Mouse (Mus musculus): ENCODE data around the gene Tectb.
"Not testable (repeated sequence)": the region's sequence is repeated elsewhere in the genome, so short reads cannot be mapped to it uniquely, and the experiment has no call there.

Gene Tectb

DNA sequence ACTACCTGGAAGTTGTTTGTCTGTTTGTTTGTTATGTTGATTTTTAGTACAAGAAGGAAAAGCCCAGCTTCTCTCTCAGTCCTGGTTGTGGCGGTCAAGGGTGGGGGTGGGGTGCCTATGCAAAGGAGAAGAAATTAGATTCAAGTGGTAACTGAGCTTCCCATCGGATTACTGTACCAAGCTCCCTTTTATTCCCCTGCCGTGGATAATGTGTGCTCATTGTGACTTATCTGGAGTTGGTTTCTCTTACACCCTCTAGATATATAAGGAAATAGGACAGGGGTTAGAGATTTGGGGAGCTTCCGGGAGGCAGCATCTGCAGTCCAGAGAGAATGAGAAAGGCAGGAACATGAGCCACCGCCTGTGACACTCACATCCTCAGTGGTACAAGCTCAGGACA lies at the start of gene Tectb:
Tectb (plus strand) TSS at position 301 of the 400 bp plus-strand sequence.
- no peak for DNase-seq (ENCODE audit: low read depth)

DNA sequence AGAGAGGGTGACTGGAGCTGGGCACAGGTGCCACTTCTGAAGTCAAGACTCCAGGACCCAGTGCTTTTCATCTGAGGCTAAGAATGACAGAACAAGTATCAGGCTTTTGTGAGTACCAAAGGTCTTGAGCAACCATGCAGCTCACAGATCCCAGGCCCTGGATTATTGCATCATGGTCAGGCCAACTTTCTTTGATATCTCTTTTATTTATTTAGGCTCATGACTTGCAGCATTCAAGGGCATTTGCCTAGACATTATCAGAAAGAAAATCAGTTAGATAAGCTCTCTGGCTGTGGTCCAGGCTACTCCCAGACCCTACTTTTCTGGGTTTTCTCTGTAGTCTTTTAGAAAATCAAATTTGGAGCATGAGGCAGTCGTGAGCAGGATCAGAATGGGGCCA lies 48.8 kb upstream of the Tectb start:
- DNase-seq (ENCODE audit: low read depth) = no peak

DNA sequence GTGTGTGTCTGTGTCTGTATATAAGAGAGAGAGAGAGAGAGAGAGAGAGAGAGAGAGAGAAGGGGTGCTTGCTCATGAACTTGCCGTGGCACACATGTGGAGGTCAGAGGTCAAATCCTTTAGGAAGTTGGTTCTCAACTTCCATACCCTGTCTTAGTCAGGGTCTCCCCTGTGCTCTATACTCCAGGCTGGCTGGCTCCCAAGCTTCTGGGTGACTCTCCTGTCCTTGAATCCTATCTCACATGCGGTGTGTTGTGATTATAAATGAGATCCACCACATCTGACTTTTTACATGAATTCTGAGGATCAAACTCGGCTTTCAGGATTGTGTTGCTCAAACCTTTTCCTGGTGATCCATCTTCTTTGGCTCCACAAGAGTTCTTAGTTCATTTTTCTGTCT lies 48.1 kb upstream of the Tectb start:
- no peak for DNase-seq (ENCODE audit: low read depth)

DNA sequence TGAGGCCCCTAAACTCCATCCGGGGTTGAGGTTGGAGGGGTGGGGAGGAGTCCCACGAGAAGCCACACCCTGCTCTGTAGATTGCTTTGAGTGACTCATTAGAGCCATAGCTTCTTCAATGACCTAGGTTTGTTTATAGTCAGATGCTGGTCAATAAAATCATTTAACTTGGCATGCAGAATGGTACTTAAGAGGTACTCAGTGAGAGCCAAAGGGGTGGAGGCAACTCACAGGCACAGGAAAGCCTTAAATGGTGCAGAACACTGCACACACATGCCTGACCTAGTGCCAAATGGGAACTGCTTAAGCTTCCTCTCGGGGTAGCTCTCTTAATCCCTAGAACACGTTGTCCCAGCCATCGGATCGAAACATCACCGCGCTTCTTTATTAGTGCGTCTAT lies 46.0 kb upstream of the Tectb start:
- DNase-seq (ENCODE audit: low read depth) = no peak

DNA sequence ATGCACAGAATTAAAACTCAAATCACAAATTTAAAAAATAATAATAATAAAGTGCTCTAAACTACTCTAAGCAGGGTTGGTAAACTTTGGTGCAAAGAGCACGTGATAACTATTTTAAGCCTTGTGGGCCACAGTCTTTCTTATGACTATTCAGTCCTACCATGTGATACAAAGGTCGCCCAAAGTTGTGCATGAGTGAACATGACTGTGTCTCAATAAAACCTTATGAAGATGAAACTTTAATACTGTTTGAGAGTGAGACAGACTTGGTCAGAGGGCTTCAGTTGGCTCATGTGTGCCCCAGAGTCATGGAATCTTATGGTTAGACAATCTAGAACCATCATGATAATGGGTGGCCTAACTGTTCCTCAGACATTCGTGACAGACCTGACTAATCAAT lies 44.6 kb upstream of the Tectb start:
- DNase-seq (ENCODE audit: low read depth) = no peak

DNA sequence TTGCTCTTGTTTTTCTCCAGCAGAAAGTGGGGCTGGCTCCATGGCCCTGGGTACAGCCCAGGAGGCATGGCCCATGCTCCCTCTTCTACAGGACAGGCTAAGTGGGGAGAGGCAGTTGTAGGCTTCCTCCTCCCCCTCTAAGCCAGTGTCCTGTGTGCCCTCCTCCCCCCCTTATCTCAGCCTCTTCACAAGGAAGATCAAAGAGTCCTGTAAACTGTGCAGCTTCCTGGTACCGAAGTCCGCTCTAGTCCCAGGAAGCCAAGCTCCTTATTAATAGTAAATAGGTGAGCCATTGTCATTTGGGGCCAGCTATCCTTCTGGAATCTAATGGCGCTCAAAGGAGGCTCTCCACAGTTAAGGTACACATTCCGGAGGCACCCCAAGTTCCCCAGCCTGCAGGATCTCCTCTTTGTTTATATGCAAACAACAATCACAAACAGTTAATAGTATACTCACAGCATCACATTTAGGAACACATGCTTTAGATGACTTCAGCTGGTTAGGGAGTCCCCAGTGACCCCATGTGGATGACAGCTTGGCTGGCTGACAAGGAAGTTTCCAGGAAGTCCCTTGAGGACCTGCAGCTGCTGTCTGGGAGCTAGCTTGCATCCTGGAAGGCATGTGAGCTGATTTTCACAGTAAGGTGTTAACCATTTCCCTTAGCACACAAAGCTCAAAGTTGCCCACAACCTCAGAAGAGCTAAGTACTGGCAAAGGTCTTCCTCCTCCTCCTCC lies 43.7 kb upstream of the Tectb start:
- no peak for DNase-seq (ENCODE audit: low read depth)

DNA sequence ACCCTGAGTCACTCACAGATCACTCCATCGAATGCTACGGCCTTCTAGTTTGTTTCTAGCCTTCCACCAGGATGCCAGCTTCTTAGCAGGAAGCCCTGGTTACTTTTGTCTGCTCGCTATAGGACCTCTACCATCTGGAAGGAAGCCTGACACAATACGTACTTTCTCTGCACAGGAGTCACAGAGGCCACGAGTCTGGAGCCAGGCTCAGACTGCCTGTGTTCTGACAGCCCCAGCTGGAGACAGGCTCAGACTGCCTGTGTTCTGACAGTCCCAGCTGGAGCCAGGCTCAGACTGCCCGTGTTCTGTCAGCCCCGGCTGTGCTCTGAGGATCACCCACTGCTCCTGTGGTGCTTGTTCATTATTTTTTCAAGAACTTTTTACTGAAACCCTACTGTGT lies 42.6 kb upstream of the Tectb start:
- DNase-seq (ENCODE audit: low read depth) = no peak

DNA sequence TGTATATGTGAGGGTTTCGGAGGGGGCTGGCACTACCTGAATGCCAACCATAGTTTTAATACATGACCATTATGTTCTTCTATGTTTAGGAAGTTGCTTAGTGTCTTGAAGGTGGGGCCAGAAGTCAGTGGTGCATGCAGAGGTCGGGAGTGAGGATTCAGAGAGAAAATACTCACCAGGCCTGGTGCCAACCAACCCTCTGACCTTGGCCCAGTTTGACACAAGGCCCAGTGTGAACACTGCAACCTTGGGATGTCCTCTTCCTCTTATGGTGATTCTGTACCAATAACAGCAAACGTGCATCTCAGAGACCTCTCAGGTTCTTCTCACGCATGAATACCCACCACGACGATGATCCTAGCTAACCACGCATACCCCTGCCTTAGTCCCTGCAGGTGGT lies 42.0 kb upstream of the Tectb start:
- DNase-seq (ENCODE audit: low read depth) = no peak

DNA sequence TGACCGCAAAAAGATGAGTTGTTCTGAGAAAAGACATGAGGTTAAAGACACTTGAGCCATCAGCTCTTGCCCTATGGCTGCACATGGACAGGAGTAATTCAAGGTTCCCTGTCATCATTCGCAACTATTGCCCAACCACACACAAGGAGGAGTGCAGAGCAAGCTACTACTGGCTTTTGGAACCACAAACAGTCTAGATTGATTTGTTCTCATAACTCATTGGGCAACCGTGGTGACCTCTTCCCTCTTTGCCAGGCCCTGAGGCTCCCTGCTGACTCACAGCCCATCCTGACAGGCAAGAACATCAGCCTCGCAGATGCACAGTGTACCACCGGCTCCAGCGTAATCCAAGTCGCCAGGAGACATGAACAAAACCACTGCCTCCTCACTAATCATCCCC lies 41.2 kb upstream of the Tectb start:
- no peak for DNase-seq (ENCODE audit: low read depth)

DNA sequence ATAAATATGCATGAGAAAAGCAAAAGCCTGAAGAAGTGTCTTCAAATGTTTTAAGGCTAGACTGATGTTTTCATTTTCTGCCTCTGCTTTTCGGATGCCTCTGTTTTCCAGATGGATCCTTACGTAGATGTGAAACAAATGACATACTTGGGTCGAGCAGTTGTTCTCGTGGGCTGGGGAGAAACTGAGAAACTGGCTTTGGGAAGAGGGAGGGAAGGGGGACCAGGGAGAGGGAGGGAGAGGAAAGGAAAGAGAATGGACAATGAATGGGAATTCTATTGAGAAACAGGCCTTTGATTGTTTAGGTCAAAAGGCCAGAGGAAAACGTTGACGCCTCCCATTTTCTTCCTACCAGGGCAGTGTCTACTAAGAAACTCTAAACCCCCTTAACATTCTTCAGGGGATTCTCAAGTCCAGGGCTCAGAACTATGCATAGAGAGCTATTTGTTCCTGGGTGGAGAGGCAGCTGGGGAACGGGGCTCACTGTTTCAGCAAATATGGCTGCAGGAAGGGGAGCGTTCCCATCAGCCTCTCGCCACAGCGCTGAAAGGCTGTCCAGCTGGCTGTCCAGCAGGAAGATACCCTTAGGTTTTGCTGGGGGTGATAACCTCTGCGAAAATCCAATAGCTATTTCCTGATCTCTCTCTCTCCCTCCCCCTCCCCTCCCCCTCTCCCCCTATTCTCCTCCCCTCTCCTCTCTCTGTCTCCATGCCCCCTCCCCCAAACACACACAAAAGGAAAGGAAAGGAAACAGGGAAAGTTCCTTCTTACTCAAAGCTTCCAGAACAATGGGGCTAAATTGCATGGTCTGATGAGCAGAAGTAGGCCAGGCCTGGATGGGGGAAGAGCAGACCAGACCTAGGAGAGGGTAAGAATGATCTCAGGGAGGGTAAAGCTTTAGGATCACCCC lies 36.9 kb upstream of the Tectb start:
- DNase-seq (ENCODE audit: low read depth) = no peak

DNA sequence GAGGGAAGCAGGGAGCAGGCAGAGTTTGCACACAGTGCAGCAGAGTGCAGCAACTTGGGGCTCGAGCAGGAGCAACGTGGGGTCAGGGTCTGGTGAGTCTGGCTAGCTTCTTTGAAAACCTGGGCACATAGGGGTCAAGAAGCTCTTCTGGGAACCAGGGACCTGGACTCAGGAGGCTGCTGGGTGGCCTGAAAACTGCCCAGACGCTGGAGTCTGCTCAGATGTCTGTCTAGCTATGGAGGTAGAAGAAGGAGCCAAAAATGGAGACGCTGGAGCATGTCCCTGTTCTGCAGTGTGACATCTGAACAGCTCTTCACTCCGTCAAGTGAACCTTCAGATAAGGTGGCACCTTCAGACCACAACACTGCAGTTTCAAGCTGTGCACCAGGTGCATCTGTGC lies 35.8 kb upstream of the Tectb start:
- DNase-seq (ENCODE audit: low read depth) = no peak

DNA sequence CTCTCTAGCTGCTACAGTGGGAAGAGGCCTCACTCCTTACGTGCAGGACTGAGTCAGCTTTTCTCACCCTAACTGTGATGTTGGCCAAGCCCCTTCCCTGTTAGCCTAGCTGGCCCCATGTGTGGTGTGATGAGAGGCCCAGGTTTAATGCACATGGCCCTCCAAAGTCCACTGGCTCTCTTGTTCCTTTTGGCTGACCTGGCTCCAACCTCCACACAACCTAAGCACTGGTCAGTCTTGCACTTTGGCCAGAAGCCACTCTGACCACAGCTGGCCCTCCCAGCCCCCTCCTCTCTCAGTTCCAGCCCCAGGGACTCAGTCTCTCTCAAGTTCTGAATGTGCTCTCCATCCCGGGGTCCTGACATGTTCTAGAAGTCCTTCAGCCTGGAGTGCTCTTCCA lies 35.4 kb upstream of the Tectb start:
- no peak for DNase-seq (ENCODE audit: low read depth)

DNA sequence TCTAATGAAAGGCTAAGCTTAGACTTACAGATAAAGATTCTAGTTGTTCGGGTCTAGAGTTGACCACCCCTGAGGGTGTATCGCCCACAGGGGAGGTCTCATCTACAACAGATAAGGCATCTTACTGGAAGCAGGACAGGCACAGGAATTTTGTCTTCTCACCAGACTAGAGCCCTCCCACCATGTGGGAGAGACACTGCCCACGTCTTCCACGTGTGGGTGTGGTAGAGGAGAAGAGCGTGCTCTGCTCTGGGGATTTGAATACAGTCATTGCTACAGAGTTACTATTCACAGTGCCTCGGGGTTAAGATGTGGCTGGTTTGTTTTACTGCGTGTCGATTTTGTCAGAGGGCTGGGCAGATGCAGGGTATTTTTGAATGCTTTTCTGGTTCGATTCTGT lies 33.0 kb upstream of the Tectb start:
- no peak for DNase-seq (ENCODE audit: low read depth)

DNA sequence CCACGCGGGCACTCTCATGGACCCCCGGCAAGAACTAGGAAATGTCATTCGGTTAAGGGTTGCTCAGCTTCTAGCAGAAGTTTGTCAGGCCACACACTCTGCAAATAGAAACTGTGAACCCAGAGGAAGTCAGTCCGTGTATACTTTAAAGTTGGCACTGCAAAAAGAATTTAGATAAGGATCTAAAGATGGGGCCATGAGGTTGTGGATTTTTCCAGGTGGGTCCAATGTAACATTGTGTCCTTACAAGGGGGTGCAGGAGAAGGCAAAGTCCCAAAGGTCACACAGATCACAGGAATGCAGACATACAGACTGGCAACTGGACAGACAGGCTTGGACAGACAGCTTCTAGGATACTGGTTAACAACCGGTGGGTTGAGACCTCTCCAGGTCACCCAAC lies 32.4 kb upstream of the Tectb start:
- no peak for DNase-seq (ENCODE audit: low read depth)

DNA sequence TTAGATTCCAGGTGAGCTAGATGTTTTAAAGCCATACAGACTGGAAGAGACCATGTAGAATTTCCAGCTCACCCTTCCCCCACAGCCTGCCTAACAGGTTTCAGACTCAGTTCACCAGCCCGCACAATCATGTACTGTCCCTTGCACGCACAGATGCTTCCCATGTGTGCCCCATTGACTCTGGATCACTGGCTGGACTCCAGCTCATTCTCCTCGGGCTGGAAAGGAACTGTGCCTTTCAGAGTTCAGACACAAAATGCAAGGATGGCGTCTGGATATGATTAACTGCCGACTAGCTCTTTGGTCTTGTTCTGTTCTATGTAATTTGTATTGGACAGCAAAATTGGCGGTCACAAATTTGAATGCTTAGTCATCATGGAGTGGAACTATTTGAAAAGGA lies 30.9 kb upstream of the Tectb start:
- no peak for DNase-seq (ENCODE audit: low read depth)

DNA sequence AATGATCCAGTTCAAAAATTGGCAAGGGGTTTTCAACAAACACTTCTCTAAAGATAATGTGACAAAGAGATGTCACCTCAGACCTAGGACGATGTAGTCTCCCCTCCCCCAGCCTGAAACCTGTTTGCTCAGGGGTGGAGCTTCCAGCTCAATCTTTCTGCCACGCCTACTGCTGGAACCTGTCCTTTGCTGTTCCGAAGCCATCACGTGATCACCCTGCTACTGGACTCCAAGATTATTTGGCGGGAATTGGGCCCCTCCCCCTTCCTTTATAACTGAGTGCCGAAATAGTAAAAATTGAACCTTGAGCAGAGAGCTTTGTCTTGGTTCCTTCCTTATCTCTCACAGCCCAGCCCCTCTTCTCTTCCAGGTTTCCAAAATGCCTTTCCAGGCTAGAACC lies 28.3 kb upstream of the Tectb start:
- not testable (repeated sequence) for DNase-seq (ENCODE audit: low read depth)

DNA sequence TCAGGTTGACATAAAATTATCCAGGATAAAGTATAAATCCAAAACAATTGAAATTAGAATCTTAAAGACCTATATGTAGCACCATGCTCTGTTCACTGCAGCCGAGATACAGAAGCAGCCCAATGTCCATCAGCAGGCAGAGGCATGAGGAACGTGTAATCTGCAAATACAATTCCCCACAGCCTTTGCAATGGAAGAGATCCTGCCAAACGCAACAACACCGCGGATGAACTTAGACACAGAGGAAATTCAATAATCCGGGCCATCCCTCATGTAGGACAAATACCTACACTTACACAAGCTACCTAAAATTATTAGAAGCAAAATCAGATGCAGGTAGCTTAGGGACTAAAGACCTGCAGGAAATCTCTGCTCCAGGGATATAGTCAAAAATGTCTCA lies 27.6 kb upstream of the Tectb start:
- DNase-seq (ENCODE audit: low read depth) = no peak

DNA sequence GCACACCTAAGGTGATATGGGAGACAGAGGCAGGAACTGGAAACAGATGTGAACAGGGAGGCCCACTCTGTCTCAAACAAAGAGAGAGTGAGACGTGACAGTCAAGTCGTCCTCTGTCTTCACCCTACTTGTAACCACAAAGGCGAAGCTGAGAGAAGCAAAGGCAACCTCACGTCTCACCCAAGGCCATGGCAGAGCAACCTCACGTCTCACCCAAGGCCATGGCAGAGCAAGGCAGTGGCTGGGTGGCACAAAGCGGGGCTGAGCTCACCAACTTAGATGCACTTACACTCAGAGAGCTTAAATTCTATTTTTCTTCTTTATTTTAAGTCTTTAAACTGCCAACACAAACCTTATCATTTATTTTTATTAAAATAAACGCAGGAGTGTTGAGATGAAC lies 23.5 kb upstream of the Tectb start:
- DNase-seq (ENCODE audit: low read depth) = no peak

DNA sequence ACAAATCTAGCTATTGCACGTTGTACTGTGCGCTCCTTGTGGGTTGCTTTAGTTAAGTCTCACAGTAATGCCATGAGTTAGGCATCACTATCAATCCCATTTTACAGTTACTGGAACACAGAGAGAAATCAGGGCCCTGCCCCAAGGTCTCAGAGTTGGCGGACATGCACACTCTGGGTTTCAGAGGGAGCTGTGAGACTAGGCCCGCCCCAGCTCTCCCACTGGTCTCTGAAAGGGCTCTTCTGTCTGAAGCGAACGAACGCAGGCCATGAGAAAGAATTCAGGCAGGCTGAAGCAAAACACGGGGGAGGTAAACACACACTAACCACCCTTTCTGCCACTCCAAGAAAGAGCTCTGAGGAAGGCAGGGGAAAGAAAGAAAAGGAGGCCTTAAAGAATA lies 21.9 kb upstream of the Tectb start:
- no peak for DNase-seq (ENCODE audit: low read depth)

DNA sequence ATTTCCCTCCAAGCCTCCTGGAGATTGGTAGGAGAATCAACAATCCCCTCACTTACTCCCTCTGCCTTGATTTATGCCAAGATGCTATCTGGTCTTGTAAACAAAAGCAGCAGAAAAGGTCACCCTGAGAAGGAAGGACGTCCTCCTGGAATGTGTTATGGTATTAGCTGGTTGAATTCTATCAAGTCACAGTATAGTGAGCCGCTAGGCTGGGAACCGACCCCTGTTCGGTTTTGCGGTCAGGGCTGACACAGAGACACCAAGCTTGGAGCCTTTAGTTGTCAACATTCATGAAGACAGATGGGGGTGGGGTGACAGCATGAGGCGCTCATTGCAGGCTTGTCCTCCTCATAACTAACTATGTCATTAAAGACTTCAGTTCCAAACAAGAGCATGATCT lies 20.7 kb upstream of the Tectb start:
- DNase-seq (ENCODE audit: low read depth) = no peak

DNA sequence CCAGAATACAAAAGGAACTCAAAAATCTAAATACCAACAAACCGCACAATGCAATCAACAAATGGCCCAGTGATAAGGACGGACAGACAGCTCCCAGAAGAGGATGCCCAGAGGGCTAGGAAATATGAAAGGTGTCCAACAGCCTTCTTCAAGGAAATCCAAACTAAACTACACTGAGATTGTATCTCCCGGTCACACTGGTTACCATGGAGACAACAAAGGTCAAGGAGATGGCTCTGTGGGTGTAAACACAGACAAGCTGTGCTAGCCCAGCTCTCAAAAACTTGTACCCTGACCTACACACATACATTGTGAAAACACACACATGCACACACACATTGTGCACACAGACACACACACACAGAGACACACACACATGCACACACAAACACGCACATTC lies 18.3 kb upstream of the Tectb start:
- DNase-seq (ENCODE audit: low read depth) = no peak

DNA sequence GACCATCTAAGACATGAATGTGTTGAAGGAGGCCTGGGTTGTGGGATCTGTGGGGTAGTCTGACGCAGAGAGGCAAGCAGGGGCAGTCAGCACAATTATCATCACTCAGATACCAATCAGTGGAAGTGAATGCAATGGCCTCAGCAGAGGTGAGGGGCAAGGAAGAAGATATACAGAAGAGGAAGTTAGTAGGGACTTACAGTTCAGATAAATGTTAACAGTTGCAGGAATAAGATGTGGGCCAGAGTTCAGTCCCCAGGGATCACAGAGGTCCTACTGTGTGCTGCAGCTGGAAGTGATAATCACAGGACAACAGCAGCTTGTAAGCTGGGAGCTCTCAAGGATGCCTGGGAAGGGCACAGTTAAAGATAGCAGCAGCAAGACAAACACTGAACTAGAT lies 16.4 kb upstream of the Tectb start:
- DNase-seq (ENCODE audit: low read depth) = no peak

DNA sequence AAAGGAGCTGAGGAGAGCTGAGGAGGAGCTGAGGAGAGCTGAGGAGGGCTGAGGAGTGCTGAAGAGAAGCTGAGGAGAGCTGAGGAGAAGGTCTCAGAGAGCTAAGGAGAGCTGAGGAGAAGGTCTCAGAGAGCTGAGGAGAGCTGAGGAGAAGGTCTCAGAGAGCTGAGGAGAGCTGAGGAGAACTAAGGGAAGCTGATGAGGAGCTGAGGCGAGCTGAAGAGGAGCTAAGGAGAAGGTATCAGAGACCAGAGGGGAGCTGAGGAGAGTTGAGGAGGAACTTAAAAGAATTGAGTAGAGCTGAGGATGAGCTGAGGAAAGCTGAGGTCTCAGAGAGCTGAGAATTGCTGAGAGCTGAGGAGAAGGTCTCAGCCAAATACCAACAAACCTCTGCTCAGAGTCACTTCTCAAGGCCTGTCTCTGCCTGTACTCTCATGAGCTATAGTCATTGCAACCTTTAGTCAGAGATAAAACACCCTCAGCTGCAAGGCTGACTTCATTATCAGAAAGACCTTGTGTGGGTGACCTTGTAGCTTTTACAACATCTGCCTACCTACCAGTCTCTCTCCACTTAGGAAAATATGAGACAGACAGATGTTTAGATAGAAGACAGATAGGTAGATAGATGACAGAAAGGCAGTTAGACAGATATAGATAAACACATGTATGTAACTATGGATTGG lies 15.2 kb upstream of the Tectb start:
- DNase-seq (ENCODE audit: low read depth) = no peak
